Mouse (Mus musculus): Measurements from ENCODE around the gene Lig1. TPM values are rescaled to one million over a fixed set of nuclear protein-coding genes. Genes with fewer than 3 reads are reported as not detected.

Gene Lig1
- polyA plus RNA-seq (2012; rRNA removed) (65.2 and 75.9 TPM in 2 replicates), polyA plus RNA-seq (2014; fragmentation: Nextera tagmentation; extraction: Ambion mirVana) (88.2 and 104 TPM in 2 replicates)

GRCm38 (mm10) chr7:13277081-13277480 lies at the start of gene Lig1:
Gene Lig1, plus strand, starts transcription at chr7:13277283.
- Histone ChIP-seq H3K36me3 (ENCODE audit: control insufficient read depth, insufficient read depth, low read length) (peaks cover 43% of the 10 kb centered on the region), H3K4me2 (replicated peaks; ENCODE audit: low read depth, low read length, severe bottlenecking) (peak within 1 kb of the TSS; percentile 86), H3K4me3 (replicated peaks; ENCODE audit: low read length) (peak within 1 kb of the TSS; percentile 70), H3K27ac (replicated peaks; ENCODE audit: low read depth, low read length) (peak within 1 kb of the TSS; percentile 81; the same call in 1 of the 2 replicates), H3K9me3 (ENCODE audit: control insufficient read depth, low read length) (no peaks in the 10 kb centered on the region), H3K4me1 (ENCODE audit: control insufficient read depth, insufficient read depth, low read length) (peaks cover 4% of the 10 kb centered on the region; the same call in 1 of the 2 replicates), H3K9ac (ENCODE audit: low read depth, low read length, severe bottlenecking) (peak within 1 kb of the TSS; percentile 80), H3K27me3 (ENCODE audit: control insufficient read depth, insufficient read depth, low read length) (no peaks in the 10 kb centered on the region)
- no peak for DNase-seq (ENCODE audit: low spot score)
- TF ChIP-seq POLR2A (IDR thresholded peaks at IDR 0.05; ENCODE audit: borderline replicate concordance, extremely low read depth, insufficient read depth, insufficient read length) = no peak
- 95% methylated on average over 16 of the region's 16 CpGs for WGBS
- no peak for ATAC-seq (ENCODE audit: low FRiP score, low read depth)

GRCm38 (mm10) chr7:13260746-13261700 lies 16.1 kb upstream of the Lig1 start:
- no peak for ATAC-seq (ENCODE audit: low FRiP score, low read depth)
- WGBS = 53% methylated on average over 50 of the region's 50 CpGs

DNA sequence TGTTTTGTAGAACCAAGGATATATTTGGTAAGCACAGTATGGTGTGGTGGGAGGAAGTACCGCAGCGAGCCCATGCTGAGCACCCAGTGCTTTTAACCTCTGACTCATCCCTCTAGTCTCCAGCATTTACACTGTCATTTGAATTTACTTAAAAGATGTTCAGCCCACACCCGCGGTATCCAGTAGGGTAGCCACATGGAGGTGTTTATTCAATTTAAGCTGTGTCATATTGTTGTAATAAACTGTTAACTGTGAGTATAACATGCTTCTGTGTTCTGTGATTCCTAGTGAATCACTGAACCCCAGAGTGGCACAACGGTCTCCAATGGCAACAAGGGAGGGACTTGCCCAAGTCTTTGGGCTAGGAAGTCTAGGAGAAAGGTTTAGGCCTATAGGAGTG lies 13.2 kb upstream of the Lig1 start:
- Histone ChIP-seq H3K4me2 (replicated peaks; ENCODE audit: low read depth, low read length, severe bottlenecking) (no peak overlapping the region), H3K27me3 (ENCODE audit: control insufficient read depth, insufficient read depth, low read length) (no peaks in the 10 kb centered on the region), H3K9ac (ENCODE audit: low read depth, low read length, severe bottlenecking) (no peak overlapping the region), H3K4me3 (replicated peaks; ENCODE audit: low read length) (no peak overlapping the region), H3K27ac (replicated peaks; ENCODE audit: low read depth, low read length) (no peak overlapping the region), H3K36me3 (ENCODE audit: control insufficient read depth, insufficient read depth, low read length) (no peaks in the 10 kb centered on the region), H3K4me1 (ENCODE audit: control insufficient read depth, insufficient read depth, low read length) (no peaks in the 10 kb centered on the region), H3K9me3 (ENCODE audit: control insufficient read depth, low read length) (no peaks in the 10 kb centered on the region)
- ATAC-seq (ENCODE audit: low FRiP score, low read depth) = no peak
- WGBS = 81% methylated on average over 5 of the region's 5 CpGs
- TF ChIP-seq POLR2A (IDR thresholded peaks at IDR 0.05; ENCODE audit: borderline replicate concordance, extremely low read depth, insufficient read depth, insufficient read length) = no peak
- no peak for DNase-seq (ENCODE audit: low spot score)

More at GRCm38 (mm10) chr7:13260746-13261700, 16.1 kb upstream of the Lig1 start:
- no peak for DNase-seq (ENCODE audit: low spot score)
- no peaks in the 10 kb centered on the region for H3K9me3 ChIP-seq (ENCODE audit: control insufficient read depth, low read length)
- no peak overlapping the region for H3K9ac ChIP-seq (ENCODE audit: low read depth, low read length, severe bottlenecking)
- H3K36me3 ChIP-seq (ENCODE audit: control insufficient read depth, insufficient read depth, low read length) = no peaks in the 10 kb centered on the region
- H3K4me3 ChIP-seq (replicated peaks; ENCODE audit: low read length) = no peak overlapping the region
- no peaks in the 10 kb centered on the region for H3K4me1 ChIP-seq (ENCODE audit: control insufficient read depth, insufficient read depth, low read length)
- no peaks in the 10 kb centered on the region for H3K27me3 ChIP-seq (ENCODE audit: control insufficient read depth, insufficient read depth, low read length)
- TF ChIP-seq POLR2A (IDR thresholded peaks at IDR 0.05; ENCODE audit: borderline replicate concordance, extremely low read depth, insufficient read depth, insufficient read length) = no peak
- H3K4me2 ChIP-seq (replicated peaks; ENCODE audit: low read depth, low read length, severe bottlenecking) = no peak overlapping the region
- no peak overlapping the region for H3K27ac ChIP-seq (replicated peaks; ENCODE audit: low read depth, low read length)

GRCm38 (mm10) chr7:13264396-13264795 lies 12.7 kb upstream of the Lig1 start:
- Histone ChIP-seq H3K9ac (ENCODE audit: low read depth, low read length, severe bottlenecking) (no peak overlapping the region), H3K36me3 (ENCODE audit: control insufficient read depth, insufficient read depth, low read length) (no peaks in the 10 kb centered on the region), H3K4me1 (ENCODE audit: control insufficient read depth, insufficient read depth, low read length) (no peaks in the 10 kb centered on the region), H3K4me3 (replicated peaks; ENCODE audit: low read length) (no peak overlapping the region), H3K9me3 (ENCODE audit: control insufficient read depth, low read length) (no peaks in the 10 kb centered on the region), H3K4me2 (replicated peaks; ENCODE audit: low read depth, low read length, severe bottlenecking) (no peak overlapping the region), H3K27me3 (ENCODE audit: control insufficient read depth, insufficient read depth, low read length) (no peaks in the 10 kb centered on the region), H3K27ac (replicated peaks; ENCODE audit: low read depth, low read length) (no peak overlapping the region)
- ATAC-seq (ENCODE audit: low FRiP score, low read depth) (no peak), DNase-seq (ENCODE audit: low spot score) (no peak)
- WGBS = 73% methylated on average over 2 of the region's 2 CpGs
- no peak for TF ChIP-seq POLR2A (IDR thresholded peaks at IDR 0.05; ENCODE audit: borderline replicate concordance, extremely low read depth, insufficient read depth, insufficient read length)

GRCm38 (mm10) chr7:13268749-13269260 lies 8.3 kb upstream of the Lig1 start:
- 88% methylated on average over 4 of the region's 4 CpGs for WGBS
- no peak for DNase-seq (ENCODE audit: low spot score)

More at GRCm38 (mm10) chr7:13268749-13269260, 8.3 kb upstream of the Lig1 start:
- Histone ChIP-seq H3K36me3 (ENCODE audit: control insufficient read depth, insufficient read depth, low read length) (no peaks in the 10 kb centered on the region), H3K9me3 (ENCODE audit: control insufficient read depth, low read length) (no peaks in the 10 kb centered on the region), H3K4me3 (replicated peaks; ENCODE audit: low read length) (no peak overlapping the region), H3K27ac (replicated peaks; ENCODE audit: low read depth, low read length) (no peak overlapping the region), H3K27me3 (ENCODE audit: control insufficient read depth, insufficient read depth, low read length) (no peaks in the 10 kb centered on the region), H3K4me2 (replicated peaks; ENCODE audit: low read depth, low read length, severe bottlenecking) (no peak overlapping the region), H3K4me1 (ENCODE audit: control insufficient read depth, insufficient read depth, low read length) (no peaks in the 10 kb centered on the region), H3K9ac (ENCODE audit: low read depth, low read length, severe bottlenecking) (no peak overlapping the region)
- no peak for ATAC-seq (ENCODE audit: low FRiP score, low read depth)
- TF ChIP-seq POLR2A (IDR thresholded peaks at IDR 0.05; ENCODE audit: borderline replicate concordance, extremely low read depth, insufficient read depth, insufficient read length) = no peak
